Mouse (Mus musculus) 3T3-L1 (cell line): ENCODE results near the gene Plcb4.
A peak's percentile ranks its signal among the peaks of the same experiment; 100 is the strongest.
"Not testable (repeated sequence)": the region's sequence is repeated elsewhere in the genome, so short reads cannot be mapped to it uniquely, and the experiment has no call there.

Experiments used
- DNase-seq: peaks from one replicate; pipeline ENCODE4 v3.0.0-alpha.2; 2015; ENCODE audit warnings: low read depth, low spot score

Gene Plcb4

GRCm38 (mm10) chr2:135673649-135674048 is 14.8 kb downstream of the Plcb4 start:
- DNase-seq, result no peak

GRCm38 (mm10) chr2:135675284-135675683 is 16.5 kb downstream of the Plcb4 start:
- DNase-seq, result no peak

DNA sequence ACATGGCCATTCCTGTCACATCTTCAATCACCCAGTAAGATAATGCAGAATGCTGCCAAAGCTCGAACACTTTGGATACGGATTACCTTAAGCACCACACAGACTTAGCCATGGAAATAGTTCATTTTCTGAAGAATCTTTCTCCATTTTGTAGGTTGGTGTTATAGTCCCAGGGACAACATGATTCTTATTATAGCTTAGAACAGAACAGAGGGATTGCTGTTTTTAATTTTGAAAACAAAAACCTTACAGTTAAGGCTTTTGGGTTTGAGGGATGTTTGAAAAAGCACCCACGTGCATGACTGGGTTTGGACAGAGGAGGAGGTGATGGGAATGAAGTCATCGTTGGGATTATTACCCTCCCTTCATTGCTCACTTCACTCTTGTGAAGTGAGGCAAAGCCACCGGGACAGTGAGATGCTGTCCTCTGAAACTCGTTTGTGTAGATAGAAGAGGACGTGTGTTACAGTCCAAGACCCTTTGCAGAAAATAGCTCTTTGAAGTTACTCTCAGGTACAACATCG is 18.2 kb downstream of the Plcb4 start:
- no peak for DNase-seq

DNA sequence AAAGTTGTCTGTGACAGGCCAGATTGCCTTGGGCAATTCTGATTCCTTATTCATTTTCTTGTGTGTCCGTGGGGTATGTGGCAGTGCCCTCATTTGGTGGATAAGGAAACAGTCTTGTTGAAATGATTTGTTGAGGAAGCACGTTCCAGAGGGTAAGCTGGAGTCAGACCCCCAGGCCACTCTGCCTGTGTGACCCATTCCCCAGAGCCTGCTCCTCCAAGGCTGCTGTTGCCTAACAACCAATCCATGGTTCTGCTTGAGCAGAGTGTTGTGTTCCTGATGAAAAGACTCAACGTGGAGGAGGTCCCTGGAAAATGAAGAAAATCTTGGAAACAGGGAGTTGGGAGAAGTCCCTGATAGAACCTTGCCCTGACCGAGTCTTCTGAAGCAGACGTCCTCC is 18.8 kb downstream of the Plcb4 start:
- no peak for DNase-seq

GRCm38 (mm10) chr2:135680001-135680400 is 21.2 kb downstream of the Plcb4 start:
- no peak for DNase-seq

- DNase-seq, result no peak
Measured at GRCm38 (mm10) chr2:135680406-135681134, 21.8 kb downstream of the Plcb4 start.

DNA sequence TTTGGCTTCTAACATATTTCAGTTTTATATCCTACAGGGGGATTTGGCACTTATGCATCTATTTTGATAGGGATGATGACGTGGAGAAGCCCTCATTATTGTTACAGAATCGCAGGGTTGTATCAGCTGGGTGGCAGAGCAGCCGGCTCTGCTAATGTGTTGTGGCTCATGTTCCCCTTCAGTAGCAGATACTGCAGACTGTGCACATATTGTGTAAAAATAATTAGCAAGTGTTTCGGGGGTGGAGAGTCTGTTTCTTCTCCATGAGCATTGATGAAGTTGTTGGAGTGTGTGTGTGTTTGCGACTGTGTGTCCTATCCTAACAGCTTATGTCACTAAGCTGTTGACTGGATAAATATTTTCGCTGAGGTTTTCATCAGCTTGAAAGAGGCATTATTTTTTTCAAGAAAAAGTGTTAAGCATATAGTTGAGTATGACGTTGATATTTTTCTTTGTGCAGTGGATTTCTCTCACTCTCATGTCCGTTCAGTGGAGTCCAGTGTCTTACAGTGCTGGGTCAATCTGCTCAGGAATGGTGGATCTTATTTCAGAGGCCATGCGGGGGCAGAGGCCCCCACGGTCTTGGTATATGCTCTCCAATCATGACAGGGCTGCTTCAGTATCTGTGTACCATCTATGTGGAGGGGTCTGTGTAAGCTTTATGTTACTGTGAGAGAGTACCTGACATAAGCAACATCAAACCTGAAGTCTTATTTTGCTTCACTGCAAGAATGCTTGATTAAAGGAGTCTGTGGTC is 25.1 kb downstream of the Plcb4 start:
- DNase-seq, result no peak

DNA sequence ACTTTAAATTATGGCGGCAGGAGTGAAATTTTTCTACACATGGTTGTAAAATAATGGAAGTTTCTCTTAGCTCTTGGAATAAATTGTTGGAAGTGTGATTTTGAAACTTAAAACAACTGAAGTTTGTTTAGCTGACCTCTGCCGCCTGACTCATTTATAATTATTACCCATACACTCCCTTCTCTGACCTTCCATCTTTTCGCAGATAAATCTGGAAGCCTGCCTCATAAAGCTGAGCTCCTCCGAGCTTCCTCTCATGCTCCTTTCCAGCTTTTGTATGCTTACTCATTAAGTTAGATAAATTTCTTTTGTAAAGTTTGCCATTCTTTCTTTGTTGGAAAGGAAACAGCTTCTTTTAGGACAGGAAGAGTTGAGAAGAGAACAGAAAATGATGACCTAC is 27.9 kb downstream of the Plcb4 start:
- no peak for DNase-seq

GRCm38 (mm10) chr2:135687585-135687984 is 28.8 kb downstream of the Plcb4 start:
- no peak for DNase-seq

GRCm38 (mm10) chr2:135692568-135693488 is 34.0 kb downstream of the Plcb4 start:
- DNase-seq, result peak; percentile 56

- DNase-seq, result peak; percentile 62
Measured at GRCm38 (mm10) chr2:135700686-135701413, 42.0 kb downstream of the Plcb4 start.

DNA sequence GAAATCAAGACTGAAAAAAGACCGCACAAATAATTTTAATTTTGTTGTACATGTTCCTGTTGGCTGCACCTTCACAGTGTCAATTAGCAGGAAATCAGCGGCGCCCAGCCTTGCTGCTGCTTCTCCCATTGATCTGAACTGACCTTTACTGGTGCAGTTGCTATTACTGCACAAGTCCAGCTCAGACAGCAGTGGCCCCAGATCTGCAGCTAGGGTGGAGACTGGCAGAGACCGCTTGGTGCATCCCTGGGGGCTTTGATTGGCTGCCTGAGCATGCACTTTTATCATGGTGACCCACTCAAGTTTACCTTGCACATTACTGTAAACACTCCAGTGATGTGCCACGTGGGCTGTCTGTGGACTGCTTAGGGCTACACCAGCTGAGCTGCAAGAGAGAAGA is 45.9 kb downstream of the Plcb4 start:
- no peak for DNase-seq

DNA sequence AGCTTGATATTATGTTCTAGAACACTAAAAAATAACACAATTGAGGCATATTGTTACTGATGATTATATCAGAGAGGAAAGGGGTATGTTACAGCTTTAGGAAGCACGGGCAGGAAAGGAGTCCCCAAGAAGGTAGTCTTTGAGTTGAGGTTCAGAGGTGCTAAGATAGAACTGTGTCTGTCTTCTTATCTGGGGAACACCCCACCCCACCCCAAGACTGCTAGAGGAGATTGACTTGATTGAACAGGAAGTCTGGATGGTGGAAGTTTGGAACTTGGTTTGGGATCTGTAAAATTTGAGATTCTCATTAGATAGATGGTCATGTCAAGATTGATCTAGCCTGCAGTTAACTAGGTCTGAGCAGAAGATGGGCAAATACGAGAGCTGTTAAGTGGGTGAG is 48.5 kb downstream of the Plcb4 start:
- no peak for DNase-seq

GRCm38 (mm10) chr2:135708386-135708785 is 49.6 kb downstream of the Plcb4 start:
- peak; percentile 12 for DNase-seq

DNA sequence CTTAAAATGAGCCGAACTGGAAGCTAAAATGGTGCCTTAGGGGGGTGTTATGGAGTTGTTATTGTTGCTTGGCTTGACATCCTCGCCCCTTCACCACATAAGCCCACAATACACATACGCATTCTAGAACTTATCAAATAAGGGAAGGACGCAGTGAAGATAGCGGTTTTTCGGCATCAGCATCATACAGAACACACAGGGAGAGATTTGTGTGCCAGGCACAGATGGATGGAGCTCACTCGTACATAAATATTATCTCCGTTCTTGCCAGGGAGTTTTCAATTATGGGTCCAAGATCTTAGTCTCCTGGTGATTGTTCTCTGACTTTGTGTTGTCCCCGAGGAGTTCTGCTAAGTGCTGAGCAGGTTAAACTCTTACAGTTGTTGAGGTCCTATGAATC is 50.0 kb downstream of the Plcb4 start:
- DNase-seq, result no peak

- DNase-seq, result not testable (repeated sequence)
Measured at GRCm38 (mm10) chr2:135709736-135710135, 50.9 kb downstream of the Plcb4 start.

DNA sequence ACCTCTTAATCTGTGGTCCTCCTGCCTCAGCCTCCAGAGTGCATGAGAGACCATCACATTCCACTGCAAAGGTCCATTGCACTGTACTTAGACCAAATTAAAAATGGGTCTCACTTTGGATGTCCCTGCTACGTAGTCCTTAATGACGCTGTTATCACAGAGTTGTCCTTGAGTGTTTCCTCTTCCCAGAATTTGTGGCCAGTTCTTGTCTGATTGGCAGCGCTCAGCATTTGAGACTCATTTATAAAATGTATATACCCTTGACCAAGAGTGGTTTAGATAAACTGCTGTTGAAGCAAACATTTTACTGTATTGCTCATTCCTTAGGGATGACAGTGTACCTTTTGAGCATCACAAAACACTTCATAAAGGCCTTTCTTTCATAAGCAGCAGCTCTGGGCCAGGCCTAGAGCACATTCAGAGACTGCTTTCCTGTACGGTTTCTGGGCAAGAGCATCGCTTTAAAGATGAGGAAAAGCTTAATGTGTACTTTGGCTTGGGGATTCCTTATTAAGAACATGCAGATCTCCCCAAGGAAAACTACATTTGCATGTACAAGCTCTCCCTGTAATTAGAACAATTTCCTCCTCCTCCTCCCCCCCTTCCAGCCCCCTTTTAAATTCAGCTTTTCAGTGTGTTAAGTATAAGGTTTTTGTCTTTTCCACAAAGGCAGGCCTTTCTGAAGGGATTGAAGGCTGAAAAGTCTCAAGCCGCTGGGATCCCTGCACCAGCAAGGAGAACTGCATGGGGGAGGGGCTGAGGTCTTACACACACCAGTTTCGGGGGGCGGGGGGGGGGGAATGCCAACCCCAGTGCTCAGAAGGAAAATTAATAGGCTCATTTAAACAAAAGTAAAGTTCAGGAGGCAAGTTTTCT is 52.5 kb downstream of the Plcb4 start:
- peak; percentile 48 for DNase-seq

DNA sequence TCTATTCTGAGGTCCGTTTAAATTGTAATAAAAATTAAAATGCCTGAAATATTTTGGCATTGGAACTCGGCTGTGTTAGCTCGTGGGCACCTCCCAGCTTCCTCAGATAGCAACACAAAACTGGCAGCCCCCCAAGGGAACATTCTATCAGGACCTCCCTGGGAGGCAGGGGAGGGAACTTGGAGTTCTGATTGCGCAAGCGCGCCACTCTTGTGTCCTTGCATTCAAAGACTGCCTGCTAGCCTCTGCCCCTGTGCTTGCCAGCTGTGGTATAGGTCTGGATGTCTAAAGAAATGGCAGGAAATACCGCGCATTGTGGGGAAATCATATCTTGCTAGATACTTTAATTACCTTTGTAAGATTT is 53.1 kb downstream of the Plcb4 start:
- DNase-seq, result peak; percentile 96

DNA sequence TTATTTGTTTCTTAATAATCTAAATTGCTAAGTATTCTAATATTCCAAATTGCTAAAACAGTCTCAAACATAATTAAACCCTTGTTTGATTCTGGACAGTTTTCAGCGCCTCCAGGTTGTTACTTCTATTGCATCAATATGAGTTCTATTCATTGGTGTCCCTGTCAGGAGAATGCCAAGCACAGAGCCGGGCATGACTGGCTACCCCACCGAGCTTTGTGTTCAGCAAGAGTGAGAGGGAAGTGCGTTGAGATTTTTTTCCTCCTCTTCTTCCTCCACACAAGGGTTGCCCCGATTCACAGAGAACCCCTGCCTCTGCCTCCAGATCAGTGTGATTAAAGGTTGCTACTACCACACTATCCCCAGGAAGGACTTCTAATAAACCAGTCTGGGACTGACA is 53.5 kb downstream of the Plcb4 start:
- peak; percentile 12 for DNase-seq

GRCm38 (mm10) chr2:135712921-135713320 is 54.1 kb downstream of the Plcb4 start:
- DNase-seq, result no peak
